Mouse (Mus musculus) thymus, adult 18-20 months (tissue): ENCODE data around the gene Zfp819.
"Not testable (repeated sequence)": the region's sequence is repeated elsewhere in the genome, so short reads cannot be mapped to it uniquely, and the experiment has no call there.

Source experiments
- DNase-seq, 2 experiments: peaks; one replicate each; pipeline ENCODE4 v3.0.0; 2022; ENCODE audit warnings: mixed read lengths in 2 of 2

The Zfp819 gene

DNA sequence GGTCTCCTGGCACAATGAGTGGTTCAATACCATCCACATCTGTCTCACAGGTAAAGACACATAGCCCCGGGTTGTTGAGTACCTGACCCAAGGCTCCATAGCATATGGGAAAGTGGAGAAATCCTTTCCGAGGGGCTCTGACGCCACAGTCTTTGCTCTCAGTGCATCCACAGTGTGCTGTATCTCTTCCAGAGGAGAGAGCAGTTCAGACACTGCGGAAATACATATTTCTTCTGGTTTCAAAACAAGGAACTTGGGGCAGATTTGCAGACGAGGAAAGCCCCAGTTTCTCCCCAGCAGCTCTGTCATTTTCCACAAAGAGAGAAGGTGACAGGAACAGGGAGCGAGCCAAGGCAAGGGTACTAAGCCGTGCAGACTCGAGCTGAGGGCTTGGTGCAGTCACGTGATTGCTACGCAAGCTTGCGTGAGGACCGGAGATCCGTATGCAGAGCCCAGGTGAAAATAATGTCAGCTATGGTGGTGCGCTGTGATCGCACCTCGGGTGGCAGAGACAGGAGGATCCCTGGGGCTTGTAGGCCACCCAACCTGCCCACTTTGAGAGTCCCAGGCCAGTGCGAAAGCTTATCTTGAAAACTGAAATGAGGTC, 36.2 kb downstream of the Zfp819 start:
- DNase-seq = no peak

DNA sequence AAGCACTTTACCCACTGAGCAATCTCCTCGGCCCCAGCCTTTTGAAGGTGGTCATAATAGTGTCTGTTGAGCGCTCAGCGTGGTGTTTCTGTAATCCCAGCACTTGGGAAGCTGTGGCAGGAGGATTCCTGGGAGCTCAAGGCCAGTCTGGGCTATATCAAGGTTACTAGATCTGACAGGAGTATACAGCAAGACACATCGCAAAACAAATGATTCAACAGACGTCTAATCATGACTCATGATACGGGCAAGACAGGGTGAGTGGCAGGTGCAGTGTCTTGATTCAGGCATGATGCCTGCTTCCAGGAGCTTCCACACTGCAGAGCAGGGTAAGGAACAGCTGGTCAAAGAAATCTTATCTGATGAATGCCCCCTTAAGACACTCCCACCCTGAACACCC, 45.7 kb downstream of the Zfp819 start:
- DNase-seq = no peak

DNA sequence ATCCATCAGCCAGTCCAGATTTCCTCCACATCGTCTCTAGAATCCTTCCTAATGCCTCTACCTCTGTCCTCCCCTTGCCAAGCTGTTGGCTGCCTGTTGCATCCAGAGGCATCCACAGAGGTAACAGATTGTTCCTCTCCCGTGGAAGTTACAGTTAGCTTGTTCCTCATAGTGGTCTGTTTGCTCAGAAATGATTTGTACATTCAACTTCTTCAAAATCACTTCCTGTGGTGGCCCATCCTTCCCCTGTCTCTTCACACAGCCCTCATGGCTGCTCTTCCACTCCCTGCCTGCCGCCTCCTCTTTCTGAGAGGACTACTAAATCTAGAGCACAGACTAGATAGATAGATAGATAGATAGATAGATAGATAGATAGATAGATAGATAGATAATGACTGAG, 47.5 kb downstream of the Zfp819 start:
- no peak for DNase-seq

DNA sequence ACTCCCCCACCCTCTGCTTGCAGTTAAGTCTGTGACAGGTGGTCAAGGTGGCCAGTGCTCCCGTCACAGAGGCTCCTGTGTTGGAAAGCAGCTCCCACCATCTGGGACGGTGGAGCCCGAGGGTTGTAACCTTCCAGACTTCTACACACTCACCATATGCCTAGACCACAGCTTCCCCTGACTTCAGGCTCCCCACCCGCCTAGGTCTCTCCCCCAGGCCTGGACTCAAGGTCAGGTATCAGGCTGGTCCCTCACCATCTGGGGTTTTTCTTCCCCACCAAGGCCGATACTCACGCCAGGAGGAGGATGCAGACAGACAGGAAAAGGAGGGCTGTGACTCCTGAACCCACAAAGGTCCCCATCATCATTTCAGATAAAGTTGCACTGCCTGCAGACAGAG, 49.3 kb downstream of the Zfp819 start:
- no peak for DNase-seq

DNA sequence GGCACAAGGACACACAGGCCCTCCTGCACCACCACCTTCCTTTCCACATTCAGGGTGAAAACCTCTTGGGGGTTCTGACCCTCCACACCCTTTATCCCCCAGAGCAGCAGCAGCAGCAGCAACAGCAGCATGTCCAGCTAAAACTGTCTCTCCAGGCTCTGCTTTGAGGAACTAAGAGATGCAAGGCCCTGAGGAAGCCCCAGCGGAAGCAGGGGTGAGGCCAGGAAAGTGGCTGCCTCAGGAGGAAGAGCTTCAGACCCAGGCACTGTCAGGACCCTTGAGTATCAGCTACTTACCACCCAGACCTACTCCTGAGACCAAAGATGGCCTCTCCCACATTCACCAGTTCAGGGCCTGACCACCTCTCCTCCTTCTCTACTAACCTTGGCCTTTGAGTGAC, 53.0 kb downstream of the Zfp819 start, which contains the start of gene Siglece:
TSS of gene Siglece (minus strand) at position 160 of the 400 bp plus-strand sequence.
- no peak for DNase-seq

DNA sequence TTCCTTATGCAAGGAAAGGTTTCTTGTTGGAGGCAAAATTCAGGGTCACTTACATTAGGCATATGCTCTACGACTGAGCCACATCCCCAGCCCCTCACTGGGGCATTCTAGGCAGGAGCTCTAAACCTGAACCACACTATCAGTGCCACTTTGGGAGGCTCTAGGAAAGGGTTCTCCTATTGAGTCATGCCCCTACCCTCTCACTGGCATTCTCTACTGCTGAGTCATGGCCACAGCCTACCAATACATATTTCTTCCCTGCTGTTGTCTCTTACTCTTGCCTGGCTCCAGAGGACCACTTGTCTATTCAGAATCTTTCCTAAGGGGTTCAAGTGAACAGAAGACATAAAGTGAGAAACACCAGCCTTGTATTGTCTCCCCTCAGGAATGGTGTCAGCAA, 55.8 kb downstream of the Zfp819 start:
- no peak for DNase-seq

DNA sequence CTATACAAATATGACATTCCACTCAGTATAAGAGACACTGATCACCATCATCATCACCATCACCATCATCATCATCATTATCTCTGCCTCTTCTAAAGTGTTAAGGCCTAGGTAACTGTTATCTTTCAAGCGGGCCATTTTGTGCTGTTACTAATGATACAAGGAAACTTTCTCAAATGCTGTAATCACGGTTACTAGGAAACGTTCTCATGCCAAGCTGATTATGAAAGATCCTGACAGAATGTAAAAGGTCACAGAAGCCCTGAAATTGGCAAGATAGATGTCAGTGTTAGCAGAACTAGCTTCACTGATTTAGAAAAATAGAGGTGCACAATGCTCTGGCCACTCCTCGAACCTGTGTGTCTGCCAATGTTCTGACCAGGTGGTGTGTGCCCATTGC, 60.3 kb downstream of the Zfp819 start:
- DNase-seq = not testable (repeated sequence)
